Mouse (Mus musculus) right cerebral cortex, postnatal 36 days (tissue): ENCODE results near the gene Dnal4.

Source experiments
- DNase-seq, 2 experiments: peaks; one replicate each; pipeline ENCODE4 v3.0.0; 2022; ENCODE audit warnings: low spot score in 2 of 2, mixed read lengths in 1 of 2

The Dnal4 gene

GRCm38 (mm10) chr15:79800701-79801100 lies 23.1 kb upstream of the Dnal4 start:
- DNase-seq = no peak

GRCm38 (mm10) chr15:79798591-79798990 lies 20.9 kb upstream of the Dnal4 start:
- peak; percentile 64 to 81 for DNase-seq

GRCm38 (mm10) chr15:79797680-79798079 lies 20.0 kb upstream of the Dnal4 start:
- no peak for DNase-seq

GRCm38 (mm10) chr15:79797096-79797495 lies 19.4 kb upstream of the Dnal4 start:
- no peak for DNase-seq

- DNase-seq = peak; percentile 55 to 70
Measured at GRCm38 (mm10) chr15:79796256-79796655, 18.6 kb upstream of the Dnal4 start.

GRCm38 (mm10) chr15:79794173-79794572 lies 16.5 kb upstream of the Dnal4 start:
- DNase-seq = no peak

- no peak for DNase-seq
Measured at GRCm38 (mm10) chr15:79793076-79793475, 15.4 kb upstream of the Dnal4 start.

GRCm38 (mm10) chr15:79792455-79792854 lies 14.8 kb upstream of the Dnal4 start:
- DNase-seq = no peak

- DNase-seq = no peak
Measured at GRCm38 (mm10) chr15:79791502-79791901, 13.9 kb upstream of the Dnal4 start.

- no peak for DNase-seq
Measured at GRCm38 (mm10) chr15:79790905-79791304, 13.3 kb upstream of the Dnal4 start.

- DNase-seq = no peak
Measured at GRCm38 (mm10) chr15:79790111-79790510, 12.5 kb upstream of the Dnal4 start.

GRCm38 (mm10) chr15:79787815-79788214 lies 10.2 kb upstream of the Dnal4 start:
- DNase-seq = no peak

- DNase-seq = no peak
Measured at GRCm38 (mm10) chr15:79785056-79785455, 7.4 kb upstream of the Dnal4 start.

GRCm38 (mm10) chr15:79775662-79776061 lies 2.0 kb downstream of the Dnal4 start:
- DNase-seq = no peak

- peak; percentile 96 to 98 for DNase-seq
Measured at GRCm38 (mm10) chr15:79774117-79775027, 3.3 kb downstream of the Dnal4 start.

GRCm38 (mm10) chr15:79770629-79771240 lies 6.9 kb downstream of the Dnal4 start:
- DNase-seq = peak; percentile 70 to 77

- no peak for DNase-seq
Measured at GRCm38 (mm10) chr15:79768302-79768701, 9.3 kb downstream of the Dnal4 start.

- no peak for DNase-seq
Measured at GRCm38 (mm10) chr15:79767327-79767961, 10.2 kb downstream of the Dnal4 start.

GRCm38 (mm10) chr15:79766586-79767071 lies 11.0 kb downstream of the Dnal4 start:
- no peak for DNase-seq

- no peak for DNase-seq
Measured at GRCm38 (mm10) chr15:79766168-79766567, 11.5 kb downstream of the Dnal4 start.

GRCm38 (mm10) chr15:79765361-79765760 lies 12.3 kb downstream of the Dnal4 start:
- DNase-seq = no peak

- DNase-seq = peak; percentile 76 to 88
Measured at GRCm38 (mm10) chr15:79764539-79765267, 12.9 kb downstream of the Dnal4 start.
